Mouse (Mus musculus): ENCODE data around the gene Fut1. TPM values are rescaled to one million over a fixed set of nuclear protein-coding genes. Genes with fewer than 3 reads are reported as not detected.
"Not testable (repeated sequence)": the region's sequence is repeated elsewhere in the genome, so short reads cannot be mapped to it uniquely, and the experiment has no call there.

Gene Fut1
- polyA plus RNA-seq, 1 experiment, result 0.07 TPM

DNA sequence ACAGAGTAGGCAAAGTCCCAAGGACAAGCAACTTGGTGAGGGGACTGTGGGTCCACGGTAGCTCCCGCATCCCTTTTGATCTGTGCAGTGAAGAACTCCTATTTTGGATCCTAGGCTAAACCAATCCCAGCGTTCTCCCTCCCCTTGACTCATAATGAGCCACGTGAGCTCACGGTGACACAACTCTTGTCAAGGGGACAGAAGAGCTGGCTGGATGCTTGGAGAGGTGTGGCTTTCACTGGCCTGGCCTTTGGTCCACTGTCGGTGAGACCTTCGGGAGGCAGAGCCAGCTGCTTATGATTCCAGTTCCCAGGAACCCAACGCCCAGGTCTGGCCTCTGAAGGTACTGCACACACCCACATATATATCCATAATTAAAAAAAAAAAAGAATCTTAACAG is 32.3 kb downstream of the Fut1 start:
- 69% methylated on average over 8 of the region's 8 CpGs for whole genome bisulfite sequencing
- TF ChIP-seq POLR2A (IDR thresholded peaks at IDR 0.05; ENCODE audit: borderline replicate concordance, insufficient read depth, low read length), result no peak
- TF ChIP-seq CTCF (IDR thresholded peaks at IDR 0.05; ENCODE audit: borderline replicate concordance, insufficient read depth, low read depth, low read length), result no peak

DNA sequence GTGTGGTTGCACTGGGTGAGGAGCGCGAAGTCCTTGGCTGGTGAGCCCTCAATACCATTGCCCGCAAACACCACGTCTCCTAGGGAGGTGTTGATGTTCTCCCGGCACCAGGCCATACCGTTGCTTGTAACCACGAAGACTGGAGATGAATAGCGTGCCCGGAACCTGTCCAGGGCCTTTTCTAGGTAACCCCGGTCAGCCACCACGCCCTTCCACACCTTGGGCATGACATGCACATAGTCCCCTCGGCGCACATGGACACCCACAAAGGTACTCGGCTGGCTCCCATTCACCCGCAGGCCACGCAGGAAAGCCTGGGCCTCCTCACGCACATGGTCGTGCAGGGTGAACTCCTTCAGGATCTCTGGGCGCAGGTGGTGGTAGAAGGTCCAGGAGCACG is 33.4 kb downstream of the Fut1 start:
- DNase-seq; H3K4me3 ChIP-seq (replicated peaks; ENCODE audit: insufficient read depth, low read depth, low read length); H3K27ac ChIP-seq (ENCODE audit: insufficient read depth, low read length); H3K4me1 ChIP-seq (ENCODE audit: control insufficient read depth, insufficient read depth, low read length); H3K27me3 ChIP-seq (ENCODE audit: control insufficient read depth, insufficient read depth, low read length): not testable (repeated sequence)
- WGBS, result 93% methylated on average over 20 of the region's 20 CpGs

More for the DNA sequence above, 32.3 kb downstream of the Fut1 start:
- Histone ChIP-seq H3K27ac (ENCODE audit: insufficient read depth, low read length) (no peak overlapping the region), H3K4me1 (ENCODE audit: control insufficient read depth, insufficient read depth, low read length) (no peaks in the 10 kb centered on the region; the same call in 1 of the 2 replicates), H3K4me3 (replicated peaks; ENCODE audit: insufficient read depth, low read depth, low read length) (no peak overlapping the region), H3K27me3 (ENCODE audit: control insufficient read depth, insufficient read depth, low read length) (no peaks in the 10 kb centered on the region)
- no peak for DNase-seq

DNA sequence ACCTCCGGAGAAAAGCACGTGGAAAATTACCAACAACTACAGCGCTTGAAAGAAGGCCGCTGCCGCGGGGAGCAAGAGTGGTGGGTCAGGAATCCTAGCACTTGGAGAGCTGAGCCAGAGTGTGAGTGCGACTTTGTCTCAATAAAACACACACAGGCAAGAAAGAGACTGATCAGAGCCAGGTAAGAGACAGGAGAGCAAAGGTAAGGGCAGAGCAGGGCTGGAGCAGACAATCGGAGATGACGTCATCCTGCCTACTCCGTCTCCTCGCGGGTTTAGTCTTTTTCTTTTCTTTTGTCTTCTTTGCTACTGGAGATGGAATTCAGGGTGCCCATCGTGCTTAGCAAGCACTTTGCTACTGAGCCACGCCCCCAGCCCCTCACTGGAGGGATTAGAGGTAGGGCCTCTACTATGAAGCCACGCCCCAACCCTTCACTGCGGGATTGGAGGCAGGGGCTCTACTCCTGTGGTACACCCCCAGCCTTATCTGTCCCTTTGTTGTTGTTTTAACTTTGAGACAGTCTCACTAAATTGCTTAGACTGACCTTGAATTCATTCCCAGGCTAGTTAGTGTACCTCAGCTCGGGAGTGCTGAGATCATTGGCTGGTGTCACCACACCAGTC is 37.4 kb downstream of the Fut1 start:
- 45% methylated on average over 17 of the region's 17 CpGs for WGBS
- DNase-seq, result no peak
- Histone ChIP-seq H3K27me3 (ENCODE audit: control insufficient read depth, insufficient read depth, low read length) (no peaks in the 10 kb centered on the region), H3K27ac (ENCODE audit: insufficient read depth, low read length) (no peak overlapping the region), H3K4me3 (replicated peaks; ENCODE audit: insufficient read depth, low read depth, low read length) (no peak overlapping the region), H3K4me1 (ENCODE audit: control insufficient read depth, insufficient read depth, low read length) (no peaks in the 10 kb centered on the region)
- no peak for TF ChIP-seq CTCF (IDR thresholded peaks at IDR 0.05; ENCODE audit: borderline replicate concordance, insufficient read depth, low read depth, low read length)
- no peak for TF ChIP-seq POLR2A (IDR thresholded peaks at IDR 0.05; ENCODE audit: borderline replicate concordance, insufficient read depth, low read length)

DNA sequence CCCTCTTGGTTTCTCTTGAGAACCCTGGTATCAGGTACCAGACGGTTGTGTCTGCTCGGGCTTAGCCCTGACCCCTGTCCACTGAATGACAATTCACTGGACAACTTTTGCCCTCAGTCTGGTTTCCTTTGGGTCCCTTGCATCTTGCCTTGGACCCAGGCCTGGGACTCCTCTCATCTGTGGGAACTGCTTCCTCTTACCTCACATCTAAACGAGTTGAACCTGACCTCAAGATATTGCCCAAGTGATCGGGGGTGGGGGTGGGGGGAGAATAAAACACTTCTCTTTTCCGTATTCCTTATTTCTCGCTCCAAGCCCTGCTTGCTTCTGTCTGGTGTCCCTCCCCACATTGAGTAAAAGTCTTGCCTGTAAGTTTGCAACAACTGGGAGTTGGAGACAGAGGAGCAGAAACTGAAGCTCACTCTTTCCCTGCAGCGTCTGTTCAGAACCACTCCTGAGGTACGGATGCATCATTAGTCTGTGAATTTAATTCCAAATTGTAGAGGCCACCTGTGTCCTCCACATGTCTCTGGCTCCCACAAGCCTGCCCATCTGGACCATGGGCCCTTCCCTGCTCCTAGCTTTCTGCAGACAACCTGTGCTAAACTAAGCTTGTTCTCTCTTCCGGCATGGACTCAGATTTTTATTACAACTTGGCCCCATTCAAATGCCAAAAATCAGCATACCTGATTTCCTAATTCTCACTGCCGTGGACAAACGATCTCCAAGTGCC is 43.8 kb downstream of the Fut1 start:
- peak in 1 of 2 experiments; percentile 53 for DNase-seq
- WGBS, result 49% methylated on average over 11 of the region's 11 CpGs
- TF ChIP-seq POLR2A (IDR thresholded peaks at IDR 0.05; ENCODE audit: borderline replicate concordance, insufficient read depth, low read length) (no peak), CTCF (IDR thresholded peaks at IDR 0.05; ENCODE audit: borderline replicate concordance, insufficient read depth, low read depth, low read length) (no peak)
- Histone ChIP-seq H3K4me1 (ENCODE audit: control insufficient read depth, insufficient read depth, low read length) (peaks cover 11% of the 10 kb centered on the region), H3K27me3 (ENCODE audit: control insufficient read depth, insufficient read depth, low read length) (no peaks in the 10 kb centered on the region), H3K27ac (ENCODE audit: insufficient read depth, low read length) (0 out of 2 replicates have a peak overlapping the region, but pooled peaks have one; percentile 23), H3K4me3 (replicated peaks; ENCODE audit: insufficient read depth, low read depth, low read length) (no peak overlapping the region)

DNA sequence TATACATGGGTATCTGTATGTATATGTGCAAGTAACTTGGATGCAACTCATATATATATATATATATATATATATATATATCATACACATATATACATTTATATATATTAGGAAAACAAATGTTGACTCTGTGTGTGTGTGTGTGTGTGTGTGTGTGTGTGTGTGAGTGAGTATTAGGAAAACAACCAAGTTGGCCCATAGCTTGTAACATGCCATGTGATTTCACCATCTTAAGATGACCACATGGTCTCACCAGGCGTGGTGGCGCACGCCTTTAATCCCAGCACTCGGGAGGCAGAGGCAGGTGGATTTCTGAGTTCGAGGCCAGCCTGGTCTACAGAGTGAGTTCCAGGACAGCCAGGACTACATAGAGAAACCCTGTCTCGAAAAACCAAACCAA is 44.6 kb downstream of the Fut1 start:
- 91% methylated on average over 6 of the region's 6 CpGs for WGBS
- not testable (repeated sequence) for H3K27me3 ChIP-seq (ENCODE audit: control insufficient read depth, insufficient read depth, low read length); H3K4me3 ChIP-seq (replicated peaks; ENCODE audit: insufficient read depth, low read depth, low read length); H3K27ac ChIP-seq (ENCODE audit: insufficient read depth, low read length); DNase-seq
- H3K4me1 ChIP-seq (ENCODE audit: control insufficient read depth, insufficient read depth, low read length), result peaks cover 11% of the 10 kb centered on the region

DNA sequence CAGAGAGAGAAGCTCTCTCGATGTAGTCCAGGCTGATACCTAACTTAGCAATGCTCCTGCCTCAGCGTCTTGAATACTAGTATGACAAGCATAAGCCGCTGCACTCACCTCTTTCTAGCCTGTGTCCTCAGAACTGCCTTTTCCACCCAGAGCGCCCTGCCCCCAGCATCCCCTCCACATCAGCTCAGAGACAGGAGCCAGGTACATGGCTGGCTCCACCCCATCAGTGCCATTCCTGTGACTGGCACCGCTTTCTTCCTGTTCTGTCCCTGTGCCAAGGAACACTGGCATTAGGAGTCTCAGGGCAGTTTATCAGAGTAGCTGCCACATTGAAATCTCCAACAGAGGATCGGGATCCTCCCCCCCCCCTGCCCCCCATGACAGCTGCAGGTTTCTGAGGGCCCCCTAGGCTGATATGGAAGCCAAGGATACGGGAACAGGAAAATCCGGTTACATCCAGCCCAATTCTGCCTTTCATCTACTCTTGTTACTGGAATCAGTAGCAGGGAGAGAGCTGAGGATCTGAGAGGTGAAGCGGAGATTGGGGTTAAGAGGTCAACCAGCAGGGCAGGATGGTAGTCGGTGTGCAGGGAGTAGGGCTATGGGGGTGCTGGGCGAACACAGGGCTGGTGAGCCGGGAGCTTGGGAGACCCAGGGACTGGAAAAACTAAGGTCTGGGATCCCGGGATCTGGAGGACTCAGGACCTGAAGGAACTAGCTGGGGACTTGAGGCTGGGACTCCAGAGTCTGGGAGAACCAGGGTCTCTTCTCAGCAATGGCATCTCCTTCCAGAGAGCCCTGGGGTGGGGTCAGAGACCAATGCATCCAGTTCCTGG is 48.4 kb downstream of the Fut1 start:
- 48% methylated on average over 13 of the region's 13 CpGs for WGBS
- Histone ChIP-seq H3K27me3 (ENCODE audit: control insufficient read depth, insufficient read depth, low read length) (no peaks in the 10 kb centered on the region), H3K4me3 (replicated peaks; ENCODE audit: insufficient read depth, low read depth, low read length) (no peak overlapping the region), H3K4me1 (ENCODE audit: control insufficient read depth, insufficient read depth, low read length) (peaks cover 10% of the 10 kb centered on the region), H3K27ac (ENCODE audit: insufficient read depth, low read length) (no peak overlapping the region)
- DNase-seq, result no peak
- no peak for TF ChIP-seq CTCF (IDR thresholded peaks at IDR 0.05; ENCODE audit: borderline replicate concordance, insufficient read depth, low read depth, low read length)
- TF ChIP-seq POLR2A (IDR thresholded peaks at IDR 0.05; ENCODE audit: borderline replicate concordance, insufficient read depth, low read length), result no peak

DNA sequence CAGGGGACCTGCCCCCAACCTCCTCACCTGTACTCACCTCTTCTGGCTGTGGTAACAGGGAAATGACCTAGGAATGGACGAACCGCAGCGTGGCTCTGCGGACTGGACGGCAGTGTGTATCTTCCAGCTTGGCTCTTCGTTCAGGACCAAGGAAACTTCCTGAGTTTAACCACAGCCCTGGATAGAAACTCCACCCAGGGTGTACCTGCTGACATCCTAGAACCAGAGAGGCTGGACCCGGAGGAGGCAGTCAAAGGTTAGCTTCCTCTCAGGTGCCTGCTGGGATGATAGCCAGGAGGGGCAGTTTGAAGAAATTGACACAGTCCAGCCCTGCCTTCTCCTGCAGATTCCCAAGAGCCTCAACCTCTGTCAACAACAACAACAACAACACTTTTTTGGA is 49.1 kb downstream of the Fut1 start, which contains the start of gene Fut2:
Gene Fut2, minus strand, starts transcription at position 234 of the 400 bp plus-strand sequence.
- WGBS, result 91% methylated on average over 7 of the region's 7 CpGs
- no peak for DNase-seq
- no peak within 1 kb of the TSS for H3K27ac ChIP-seq (ENCODE audit: insufficient read depth, low read length)
- no peak within 1 kb of the TSS for H3K4me3 ChIP-seq (replicated peaks; ENCODE audit: insufficient read depth, low read depth, low read length)
- peaks cover 4% of the 10 kb centered on the region for H3K4me1 ChIP-seq (ENCODE audit: control insufficient read depth, insufficient read depth, low read length)
- H3K27me3 ChIP-seq (ENCODE audit: control insufficient read depth, insufficient read depth, low read length), result no peaks in the 10 kb centered on the region
- TF ChIP-seq POLR2A (IDR thresholded peaks at IDR 0.05; ENCODE audit: borderline replicate concordance, insufficient read depth, low read length), result no peak
- TF ChIP-seq CTCF (IDR thresholded peaks at IDR 0.05; ENCODE audit: borderline replicate concordance, insufficient read depth, low read depth, low read length), result no peak
